Mouse (Mus musculus) heart, postnatal 0 days (tissue): ENCODE data around the gene Itgb4. TPM values are rescaled to one million over a fixed set of nuclear protein-coding genes. Genes with fewer than 3 reads are reported as not detected.
"Not testable (repeated sequence)": the region's sequence is repeated elsewhere in the genome, so short reads cannot be mapped to it uniquely, and the experiment has no call there.

Source experiments
- ATAC-seq: fragments of 200-750 bp; cut with Nextera tagmentation; 2 replicates; pipeline ENCODE4 v1.8.0; 2017; ENCODE audit warnings: low read depth, moderate number of reproducible peaks, moderate library complexity; ENCODE audit not compliant: insufficient read depth
- DNase-seq: peaks from one replicate; pipeline ENCODE4 v3.0.0-alpha.2; 2016; ENCODE audit warnings: low spot score
- H3K27ac ChIP-seq: fragments of 300-500 bp; sonication (generic); 2 replicates; pipeline ENCODE4 v1.5.1; 2014; ENCODE audit warnings: low read depth, mild to moderate bottlenecking
- H3K27me3 ChIP-seq: fragments of 300-500 bp; sonication (generic); 2 replicates; pipeline ENCODE4 v1.6.1; 2014; ENCODE audit warnings: low read length, mixed read lengths; ENCODE audit not compliant: control insufficient read depth, insufficient read depth
- H3K36me3 ChIP-seq: fragments of 300-500 bp; sonication (generic); replicated peaks from 2 replicates; pipeline ENCODE4 v1.6.1; 2014; ENCODE audit warnings: low read length, mixed read lengths; ENCODE audit not compliant: control insufficient read depth, insufficient read depth
- H3K4me1 ChIP-seq: fragments of 300-500 bp; sonication (generic); 2 replicates; pipeline ENCODE4 v1.6.1; 2014; ENCODE audit warnings: antibody characterized with exemption; ENCODE audit not compliant: control insufficient read depth, insufficient read depth
- H3K4me2 ChIP-seq: fragments of 300-500 bp; sonication (generic); 2 replicates; pipeline ENCODE4 v1.6.1; 2014; ENCODE audit warnings: low read depth, mild to moderate bottlenecking, low read length, moderate library complexity
- H3K4me3 ChIP-seq: fragments of 300-500 bp; sonication (generic); 2 replicates; pipeline ENCODE4 v1.5.1; 2014; ENCODE audit warnings: low read depth, low read length
- H3K9ac ChIP-seq: fragments of 300-500 bp; sonication (generic); replicated peaks from 2 replicates; pipeline ENCODE4 v1.6.1; 2014; ENCODE audit warnings: low read depth, low read length, mixed read lengths
- H3K9me3 ChIP-seq: fragments of 300-500 bp; sonication (generic); replicated peaks from 2 replicates; pipeline ENCODE4 v1.6.1; 2016; ENCODE audit warnings: low read length; ENCODE audit not compliant: control insufficient read depth
- CTCF ChIP-seq: IDR thresholded peaks from 2 replicates; pipeline ENCODE4 v1.5.1; 2016; ENCODE audit warnings: antibody characterized with exemption, control low read depth, low read depth
- EP300 ChIP-seq: IDR thresholded peaks from 2 replicates; pipeline ENCODE4 v1.6.1; 2016; ENCODE audit warnings: antibody characterized with exemption, low read depth
- WGBS: fragments of 180-500 bp; shearing (Covaris S2); extraction: QIAGEN DNeasy Blood & Tissue Kit; methylation state at CpG from one replicate; pipeline ENCODE4 v1.1.7; 2014; 5-methylcytosine and 5-hydroxymethylcytosine counted together
- polyA plus RNA-seq: library from polyadenylated mRNA; unstranded; fragments of >200 nt; fragmentation: Nextera tagmentation; extraction: Ambion mirVana; gene quantifications from 2 replicates; pipeline ENCODE4 v1.2.1, GENCODE M21; 2015
- total RNA-seq: library from RNA; depleted of rRNA; stranded (reverse); fragments of >200 nt; gene quantifications from 2 replicates; pipeline ENCODE4 v1.2.3, GENCODE M21; 2014; ENCODE audit warnings: low replicate concordance

Itgb4 gene
- total and polyA plus RNA-seq, 2 experiments from 2014 or later = 1.1 to 1.5 TPM

DNA sequence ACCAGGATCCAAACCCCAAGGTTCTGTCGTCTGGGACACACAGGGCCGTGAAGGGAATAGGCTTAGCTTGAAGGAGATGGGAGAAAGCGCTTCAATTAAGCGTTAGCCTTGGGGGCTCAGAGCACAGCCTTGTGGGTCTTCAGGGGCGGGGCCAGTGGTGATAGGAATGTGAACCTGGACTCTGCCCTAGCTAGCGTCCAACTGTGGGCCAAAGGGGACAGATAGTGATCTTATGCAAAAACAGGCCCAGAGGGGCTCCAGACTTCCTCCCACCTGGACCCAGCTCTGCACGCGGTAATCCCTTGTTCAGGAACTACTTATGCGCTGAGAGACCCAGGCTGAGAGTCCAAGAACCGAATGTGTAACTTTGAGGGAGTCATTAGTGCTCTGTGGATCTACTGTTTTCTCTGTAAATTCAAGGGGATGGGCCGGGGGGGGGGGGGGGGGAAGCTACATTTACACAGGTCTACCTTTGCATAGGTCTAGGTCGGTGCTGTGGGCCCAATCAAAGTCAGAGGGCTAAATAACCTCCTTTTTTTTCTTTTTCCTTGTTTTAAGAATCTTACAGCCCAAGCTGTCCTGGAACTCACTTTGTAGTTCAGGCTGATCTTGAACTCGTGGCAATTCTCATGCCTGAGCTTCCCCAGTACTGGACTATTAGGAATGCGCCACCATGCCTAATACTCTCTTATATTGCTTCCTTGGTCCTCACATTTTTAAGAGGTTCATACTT is 37.2 kb downstream of the Itgb4 start:
- Histone ChIP-seq H3K4me3 (peak overlapping the region; percentile 55), H3K9ac (peak overlapping the region; percentile 62), H3K27ac (peak overlapping the region; percentile 80), H3K4me2 (peak overlapping the region; percentile 80), H3K27me3 (no peaks in the 10 kb centered on the region), H3K9me3 (no peaks in the 10 kb centered on the region), H3K36me3 (peaks cover 22% of the 10 kb centered on the region), H3K4me1 (peaks cover 14% of the 10 kb centered on the region)
- WGBS = 35% methylated on average over 13 of the region's 14 CpGs
- ATAC-seq (no peak), DNase-seq (no peak)
- TF ChIP-seq EP300 (no peak), CTCF (no peak)

DNA sequence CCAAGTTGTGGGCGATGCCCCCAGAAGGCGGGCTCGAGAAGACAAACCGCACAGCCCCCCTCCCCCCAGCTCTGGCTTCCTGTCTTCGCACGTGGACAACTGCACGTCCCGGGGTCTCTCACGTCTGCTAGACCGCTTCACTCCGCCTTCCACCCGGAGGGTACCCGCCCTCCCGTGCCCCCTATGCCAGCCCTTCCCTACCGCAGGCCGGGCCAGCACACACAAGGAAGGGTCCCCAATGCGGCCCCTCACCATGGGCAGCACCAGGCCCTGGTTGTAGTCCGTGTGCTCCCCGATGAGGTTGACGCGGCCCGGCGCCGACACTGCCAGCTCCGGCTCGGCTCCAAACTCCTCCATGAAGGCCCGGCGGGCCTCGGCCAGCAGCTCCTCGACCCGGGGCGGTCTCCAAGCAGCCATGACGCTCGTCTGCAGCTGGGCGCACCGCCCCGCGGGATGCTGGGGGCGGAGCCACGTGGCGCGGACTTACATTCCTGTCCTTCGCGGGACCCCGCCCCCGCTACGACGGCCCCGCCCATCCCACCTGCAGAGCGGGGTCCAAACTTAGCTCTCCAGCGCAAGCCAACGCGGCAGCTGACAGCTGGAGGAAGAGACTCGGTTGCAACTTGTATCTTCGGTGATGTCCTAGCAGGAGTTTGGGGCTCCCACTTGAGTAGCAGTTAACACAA is 37.9 kb downstream of the Itgb4 start, which contains the start of gene Galk1:
TSS of gene Galk1 (minus strand) at position 458 of the 686 bp plus-strand sequence.
- peaks cover 22% of the 10 kb centered on the region for H3K36me3 ChIP-seq
- peak within 1 kb of the TSS; percentile 62 for H3K9ac ChIP-seq
- WGBS = under 1% methylated on average over 55 of the region's 55 CpGs
- peak within 1 kb of the TSS; percentile 55 for H3K4me3 ChIP-seq
- DNase-seq (peak; percentile 88), ATAC-seq (peak; percentile 94)
- peak within 1 kb of the TSS; percentile 80 for H3K27ac ChIP-seq
- H3K4me2 ChIP-seq = peak within 1 kb of the TSS; percentile 80
- peaks cover 14% of the 10 kb centered on the region for H3K4me1 ChIP-seq
- H3K9me3 ChIP-seq = no peaks in the 10 kb centered on the region
- no peak for TF ChIP-seq CTCF
- no peak for TF ChIP-seq EP300
- H3K27me3 ChIP-seq = no peaks in the 10 kb centered on the region

DNA sequence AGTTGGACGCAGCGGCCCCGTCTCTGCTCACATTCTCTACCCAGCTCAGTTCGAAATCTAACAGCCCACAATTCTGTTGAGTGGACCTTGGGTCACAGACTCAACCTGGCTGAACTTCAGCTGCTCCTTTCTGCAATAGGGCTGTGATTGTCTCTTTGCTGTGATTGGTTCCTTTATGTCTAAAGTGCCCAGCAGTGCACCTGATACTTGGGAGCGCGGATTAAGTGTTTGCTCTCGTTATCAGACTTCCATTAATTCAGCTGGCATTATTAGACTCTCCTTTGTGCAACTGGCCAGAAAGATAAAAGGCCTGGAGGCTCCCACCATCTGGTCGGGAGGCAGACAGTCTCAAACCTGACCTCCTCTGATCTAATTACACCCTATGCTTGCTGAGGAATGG is 40.3 kb downstream of the Itgb4 start:
- Histone ChIP-seq H3K4me3 (no peak overlapping the region), H3K4me2 (no peak overlapping the region), H3K27me3 (no peaks in the 10 kb centered on the region), H3K9ac (no peak overlapping the region), H3K9me3 (no peaks in the 10 kb centered on the region), H3K27ac (no peak overlapping the region), H3K4me1 (peaks cover 14% of the 10 kb centered on the region), H3K36me3 (peaks cover 6% of the 10 kb centered on the region; the same call in 1 of the 2 replicates)
- TF ChIP-seq EP300 = no peak
- WGBS = 55% methylated on average over 8 of the region's 8 CpGs
- ATAC-seq (no peak), DNase-seq (no peak)

DNA sequence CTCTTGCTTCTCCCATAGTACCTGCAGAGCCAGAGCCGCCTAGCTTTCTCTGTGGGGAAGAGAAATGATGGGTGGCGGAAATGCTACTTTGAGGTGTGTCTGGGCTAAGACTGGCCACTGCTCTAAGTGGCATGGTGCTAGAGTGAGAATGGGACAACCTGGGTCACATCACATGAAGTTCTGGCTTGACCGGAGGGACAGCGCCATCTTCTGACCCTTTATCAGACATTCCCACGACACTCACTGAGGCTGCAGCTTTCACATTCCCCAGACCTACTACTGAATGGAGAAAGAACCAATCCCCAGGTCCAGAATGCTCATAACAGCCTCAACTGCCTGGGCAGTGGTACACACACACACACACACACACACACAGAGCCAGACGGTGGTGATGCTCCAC is 43.6 kb downstream of the Itgb4 start:
- peak; percentile 34 for ATAC-seq
- peak; percentile 44 for DNase-seq
- Histone ChIP-seq H3K27ac (no peak overlapping the region), H3K9ac (no peak overlapping the region), H3K4me2 (no peak overlapping the region), H3K4me1 (no peaks in the 10 kb centered on the region; the same call in 1 of the 2 replicates), H3K36me3 (peaks cover 18% of the 10 kb centered on the region), H3K27me3 (no peaks in the 10 kb centered on the region), H3K4me3 (no peak overlapping the region), H3K9me3 (no peaks in the 10 kb centered on the region)
- TF ChIP-seq CTCF (peak; percentile 50; the same call in 1 of the 2 replicates), EP300 (no peak)
- WGBS = 25% methylated on average over 6 of the region's 6 CpGs

DNA sequence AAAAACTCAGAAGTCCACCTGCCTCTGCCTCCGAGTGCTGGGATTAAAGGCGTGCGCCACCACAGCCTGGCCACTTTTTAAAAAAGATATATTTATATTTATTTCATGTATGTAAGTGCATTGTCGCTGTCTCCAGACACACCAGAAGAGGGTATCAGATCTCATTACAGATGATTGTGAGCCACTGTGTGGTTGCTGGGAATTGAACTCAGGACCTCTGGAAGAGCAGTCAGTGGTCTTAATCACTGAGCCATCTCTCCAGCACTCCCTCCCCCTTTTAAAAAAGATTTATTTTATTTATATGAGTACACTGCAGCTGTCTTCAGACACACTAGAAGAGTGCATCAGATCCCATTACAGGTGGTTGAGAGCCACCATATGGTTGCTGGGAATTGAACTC is 44.4 kb downstream of the Itgb4 start:
- not testable (repeated sequence) for H3K4me2 ChIP-seq, H3K4me1 ChIP-seq, H3K27ac ChIP-seq, H3K4me3 ChIP-seq, H3K9ac ChIP-seq, H3K9me3 ChIP-seq, H3K27me3 ChIP-seq, ATAC-seq, DNase-seq
- 93% methylated on average over 4 of the region's 4 CpGs for WGBS
- H3K36me3 ChIP-seq = peaks cover 22% of the 10 kb centered on the region
